Mouse (Mus musculus) brain, embryonic 14.5 days (tissue): ENCODE measurements around the gene Ptger2.

Experiments
- CTCF ChIP-seq: fragments of 200-500 bp; IDR thresholded peaks from 2 replicates; pipeline ENCODE4 v1.5.1; 2012; ENCODE audit warnings: inconsistent platforms, mild to moderate bottlenecking, moderate library complexity, borderline replicate concordance; ENCODE audit not compliant: insufficient read depth, insufficient read length; ENCODE audit errors: extremely low read depth
- POLR2A ChIP-seq: fragments of 200-500 bp; IDR thresholded peaks from 2 replicates; pipeline ENCODE4 v1.6.1; 2012; ENCODE audit warnings: mild to moderate bottlenecking, inconsistent platforms, borderline replicate concordance; ENCODE audit not compliant: poor library complexity, insufficient read depth, insufficient read length, severe bottlenecking; ENCODE audit errors: extremely low read depth

DNA sequence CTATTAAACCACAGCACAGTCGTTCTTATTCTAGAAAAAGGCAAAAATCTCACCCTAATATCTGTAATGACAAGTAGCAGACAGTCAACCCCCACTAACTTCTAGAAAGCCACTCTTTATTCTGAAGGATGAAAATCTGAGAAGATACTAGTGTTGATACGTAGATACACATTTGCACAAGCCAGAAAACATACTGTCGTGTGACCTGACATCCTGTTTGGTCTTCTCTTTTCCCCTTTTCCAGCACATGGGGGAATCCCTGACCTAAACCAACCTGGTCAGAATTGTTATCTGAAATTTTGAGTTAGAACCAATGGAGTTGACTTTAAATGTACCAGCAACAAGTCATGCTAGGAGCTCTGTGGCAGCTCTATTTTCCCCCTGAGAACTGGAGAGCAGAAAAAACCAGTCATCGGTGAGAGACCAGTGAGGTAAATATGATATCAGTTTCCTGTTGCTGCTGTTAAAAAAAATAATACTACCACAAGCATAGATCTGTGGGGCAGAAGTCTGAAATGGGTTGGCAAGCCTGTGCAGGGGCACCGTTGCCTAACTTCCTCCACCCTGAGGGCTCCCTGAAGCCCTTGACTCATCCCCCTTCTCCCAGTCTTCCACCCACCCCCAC lies 53.0 kb downstream of the Ptger2 start:
- TF ChIP-seq CTCF: no peak
- no peak for TF ChIP-seq POLR2A
